Mouse (Mus musculus) liver, adult 2 months (tissue): ENCODE results near the gene Ergic1. TPM values are rescaled to one million over a fixed set of nuclear protein-coding genes. Genes with fewer than 3 reads are reported as not detected.
A peak's percentile ranks its signal among the peaks of the same experiment; 100 is the strongest.

ENCODE experiments used
- DNase-seq: peaks from one replicate; pipeline ENCODE4 v3.0.0-alpha.2; 2011; ENCODE audit warnings: low read depth, low spot score; ENCODE audit errors: extremely low read depth
- H3K27ac ChIP-seq: fragments of 200-500 bp; replicated peaks from 2 replicates; pipeline ENCODE4 v1.5.1; 2012; ENCODE audit warnings: low read depth, mild to moderate bottlenecking, control low read depth, inconsistent platforms, low read length; ENCODE audit not compliant: insufficient read depth
- H3K27me3 ChIP-seq: fragments of 200-500 bp; 2 replicates; pipeline ENCODE4 v1.6.1; 2012; ENCODE audit warnings: mild to moderate bottlenecking, moderate library complexity, low read length, inconsistent platforms; ENCODE audit not compliant: control insufficient read depth, insufficient read depth
- H3K36me3 ChIP-seq: fragments of 200-500 bp; 2 replicates; pipeline ENCODE4 v1.6.1; 2012; ENCODE audit warnings: low read length, inconsistent platforms; ENCODE audit not compliant: control insufficient read depth, insufficient read depth
- H3K4me1 ChIP-seq: fragments of 200-500 bp; 2 replicates; pipeline ENCODE4 v1.6.1; 2011; ENCODE audit warnings: low read length; ENCODE audit not compliant: control insufficient read depth, insufficient read depth
- H3K4me3 ChIP-seq: fragments of 200-500 bp; 2 replicates; pipeline ENCODE4 v1.5.1; 2011; ENCODE audit warnings: low read depth, mild to moderate bottlenecking, control low read depth, low read length, moderate library complexity; ENCODE audit not compliant: insufficient read depth
- H3K79me2 ChIP-seq: fragments of 200-500 bp; 2 replicates; pipeline ENCODE4 v1.6.1; 2012; ENCODE audit warnings: inconsistent platforms, mild to moderate bottlenecking, low read length, moderate library complexity; ENCODE audit not compliant: control insufficient read depth, insufficient read depth
- H3K9ac ChIP-seq: fragments of 200-500 bp; 2 replicates; pipeline ENCODE4 v1.6.1; 2012; ENCODE audit warnings: low read depth, mild to moderate bottlenecking, control low read depth, inconsistent platforms, low read length
- CTCF ChIP-seq: fragments of 200-500 bp; IDR thresholded peaks from 2 replicates; pipeline ENCODE4 v1.5.1; 2011; ENCODE audit warnings: low read depth, low read length, control low read depth
- POLR2A ChIP-seq: fragments of 200-500 bp; IDR thresholded peaks from 2 replicates; pipeline ENCODE4 v1.6.1; 2011; ENCODE audit warnings: low read length, control low read depth; ENCODE audit not compliant: insufficient read depth; ENCODE audit errors: extremely low read depth
- WGBS: fragments of 180-500 bp; shearing (Covaris S2); methylation state at CpG from one replicate; pipeline ENCODE4 v1.1.7; 2018; 5-methylcytosine and 5-hydroxymethylcytosine counted together
- polyA plus RNA-seq: library from polyadenylated mRNA; depleted of rRNA; stranded (reverse); fragments of >200 nt; gene quantifications from 2 replicates; pipeline ENCODE4 v1.2.3, GENCODE M21; 2012
- total RNA-seq: library from RNA; depleted of rRNA; stranded (reverse); fragments of >200 nt; gene quantifications from 2 replicates; pipeline ENCODE4 v1.2.3, GENCODE M21; 2014

The Ergic1 gene
- total and polyA plus RNA-seq, 2 experiments, result 30.7 to 93.3 TPM

DNA sequence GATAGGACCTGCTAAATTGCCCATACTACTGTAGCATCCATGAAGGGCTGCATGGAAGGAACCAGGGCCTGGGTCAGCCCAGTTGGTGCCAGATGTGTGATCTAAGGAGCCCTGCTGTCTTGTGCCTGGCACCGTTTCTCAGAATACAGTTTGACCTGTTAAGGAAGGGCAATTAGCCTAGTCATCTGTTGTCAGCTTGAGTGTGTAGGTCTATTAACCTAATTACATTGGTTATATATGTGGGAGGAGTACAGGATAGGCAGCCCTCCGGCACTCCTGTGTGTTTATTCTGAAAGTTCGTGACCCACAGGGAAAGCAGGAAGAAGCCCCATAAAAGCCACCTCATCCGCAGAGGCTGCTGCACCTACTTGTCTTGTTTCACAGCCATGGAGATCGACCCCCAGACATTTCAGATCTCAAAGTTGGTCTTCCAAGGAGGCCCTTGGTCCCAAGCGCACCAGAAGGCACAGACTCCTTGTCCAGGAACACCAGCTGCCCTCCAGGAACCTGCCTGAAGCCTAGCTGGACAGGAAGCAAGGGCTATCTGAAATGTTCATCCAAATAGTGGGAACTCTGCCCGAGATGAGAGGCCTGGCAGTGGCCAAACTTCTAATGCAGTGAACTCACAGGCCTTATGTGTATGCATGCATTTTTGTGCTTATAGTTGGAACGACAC lies 6.0 kb downstream of the Ergic1 start:
- 54% methylated on average over 8 of the region's 8 CpGs for WGBS
- Histone ChIP-seq H3K36me3 (peaks cover 2% of the 10 kb centered on the region; the same call in 1 of the 2 replicates), H3K9ac (no peak overlapping the region), H3K4me3 (no peak overlapping the region), H3K79me2 (peaks cover 48% of the 10 kb centered on the region; the same call in 1 of the 2 replicates), H3K27ac (peak overlapping the region; percentile 15; the same call in 1 of the 2 replicates), H3K27me3 (no peaks in the 10 kb centered on the region), H3K4me1 (peaks cover 46% of the 10 kb centered on the region)
- TF ChIP-seq CTCF, result no peak
- TF ChIP-seq POLR2A, result no peak
- peak; percentile 54 for DNase-seq

- Histone ChIP-seq H3K27ac (no peak overlapping the region), H3K4me1 (peaks cover 42% of the 10 kb centered on the region), H3K27me3 (no peaks in the 10 kb centered on the region), H3K36me3 (peaks cover 2% of the 10 kb centered on the region; the same call in 1 of the 2 replicates), H3K79me2 (peaks cover 47% of the 10 kb centered on the region; the same call in 1 of the 2 replicates), H3K4me3 (no peak overlapping the region), H3K9ac (no peak overlapping the region)
- no peak for DNase-seq
- TF ChIP-seq POLR2A (no peak), CTCF (no peak)
- WGBS, result 97% methylated on average over 4 of the region's 4 CpGs
Observed at GRCm38 (mm10) chr17:26567818-26568173, 6.5 kb downstream of the Ergic1 start.

GRCm38 (mm10) chr17:26569594-26570350 lies 8.5 kb downstream of the Ergic1 start:
- 90% methylated on average over 4 of the region's 4 CpGs for WGBS
- no peak overlapping the region for H3K9ac ChIP-seq

DNA sequence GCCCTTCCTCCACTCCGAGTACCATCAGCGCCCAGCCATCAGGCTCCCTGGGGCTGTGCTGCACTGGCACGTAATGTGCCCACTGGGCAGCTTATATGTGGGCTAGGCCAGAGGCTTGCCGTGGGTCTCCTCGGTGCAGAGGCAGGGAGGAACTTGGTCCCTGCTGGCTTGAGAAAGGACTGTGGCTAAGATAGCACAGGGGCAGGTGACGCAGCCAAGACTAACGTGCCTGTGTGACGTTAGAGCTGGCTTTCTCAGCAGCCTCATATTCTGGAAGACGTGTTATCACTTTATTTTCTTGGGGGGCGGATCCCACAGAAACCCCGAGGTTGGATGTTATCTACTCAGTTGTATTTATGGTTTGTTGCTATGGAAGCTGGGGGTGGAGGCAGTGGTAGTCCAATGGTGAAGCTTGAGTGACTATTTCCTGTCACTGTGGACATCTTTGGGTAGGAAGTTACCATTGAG lies 9.4 kb downstream of the Ergic1 start:
- no peak for DNase-seq
- peaks cover 2% of the 10 kb centered on the region; the same call in 1 of the 2 replicates for H3K36me3 ChIP-seq
- WGBS, result 54% methylated on average over 11 of the region's 11 CpGs
- TF ChIP-seq CTCF (no peak), POLR2A (no peak)
- no peak overlapping the region for H3K4me3 ChIP-seq
- H3K27me3 ChIP-seq, result no peaks in the 10 kb centered on the region
- H3K4me1 ChIP-seq, result peaks cover 28% of the 10 kb centered on the region
- peaks cover 44% of the 10 kb centered on the region for H3K79me2 ChIP-seq
- peak overlapping the region; percentile 83 for H3K27ac ChIP-seq
- H3K9ac ChIP-seq, result 0 out of 2 replicates have a peak overlapping the region, but pooled peaks have one; percentile 2

More at GRCm38 (mm10) chr17:26569594-26570350, 8.5 kb downstream of the Ergic1 start:
- Histone ChIP-seq H3K27ac (peak overlapping the region; percentile 83; the same call in 1 of the 2 replicates), H3K79me2 (peaks cover 45% of the 10 kb centered on the region), H3K4me3 (no peak overlapping the region), H3K4me1 (peaks cover 28% of the 10 kb centered on the region), H3K36me3 (peaks cover 2% of the 10 kb centered on the region; the same call in 1 of the 2 replicates), H3K27me3 (no peaks in the 10 kb centered on the region)
- TF ChIP-seq CTCF (no peak), POLR2A (no peak)
- no peak for DNase-seq

DNA sequence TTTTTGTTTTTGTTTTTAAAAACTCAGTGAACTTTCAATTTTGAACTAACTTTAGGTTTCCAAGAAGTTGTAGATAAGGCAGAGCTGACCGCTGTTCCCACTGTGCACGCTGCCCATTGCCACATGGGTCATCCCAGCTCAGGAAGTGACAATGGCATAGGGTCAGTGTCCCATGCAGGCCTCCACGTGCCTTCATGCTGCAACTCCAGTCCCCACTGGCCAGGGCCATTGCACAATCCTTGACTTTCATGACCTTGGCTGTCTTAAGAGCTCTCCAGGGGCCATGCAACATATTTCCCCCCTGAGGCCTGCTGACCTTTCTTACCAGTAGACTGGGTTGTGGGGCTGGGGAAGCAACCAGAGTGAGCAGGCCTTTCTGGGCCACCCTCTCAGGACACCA lies 10.1 kb downstream of the Ergic1 start:
- no peak overlapping the region for H3K9ac ChIP-seq
- TF ChIP-seq CTCF, result no peak
- no peak for TF ChIP-seq POLR2A
- peak; percentile 100 for DNase-seq
- peaks cover 28% of the 10 kb centered on the region for H3K4me1 ChIP-seq
- peak overlapping the region; percentile 78 for H3K27ac ChIP-seq
- H3K79me2 ChIP-seq, result peaks cover 46% of the 10 kb centered on the region
- 1% methylated on average over 3 of the region's 3 CpGs for WGBS
- H3K36me3 ChIP-seq, result peaks cover 2% of the 10 kb centered on the region; the same call in 1 of the 2 replicates
- no peak overlapping the region for H3K4me3 ChIP-seq
- no peaks in the 10 kb centered on the region for H3K27me3 ChIP-seq
